Mouse (Mus musculus) stomach, embryonic 16.5 days (tissue): ENCODE results near the gene Kmt5c. TPM values are rescaled to one million over a fixed set of nuclear protein-coding genes. Genes with fewer than 3 reads are reported as not detected.
"Not testable (repeated sequence)": the region's sequence is repeated elsewhere in the genome, so short reads cannot be mapped to it uniquely, and the experiment has no call there.

Experiments used
- ATAC-seq: fragments of 200-750 bp; cut with Nextera tagmentation; 2 replicates; pipeline ENCODE4 v1.8.0; 2017; ENCODE audit warnings: moderate number of reproducible peaks, moderate TSS enrichment; ENCODE audit not compliant: insufficient read depth, low FRiP score
- H3K27ac ChIP-seq: fragments of 300-500 bp; sonication (generic); 2 replicates; pipeline ENCODE4 v1.5.1; 2014; ENCODE audit warnings: low read length
- H3K27me3 ChIP-seq: fragments of 300-500 bp; sonication (generic); 2 replicates; pipeline ENCODE4 v1.6.1; 2014; ENCODE audit warnings: low read length, control low read depth, mixed read lengths; ENCODE audit not compliant: control insufficient read depth, insufficient read depth
- H3K36me3 ChIP-seq: fragments of 300-500 bp; sonication (generic); 2 replicates; pipeline ENCODE4 v1.6.1; 2014; ENCODE audit warnings: low read length; ENCODE audit not compliant: control insufficient read depth, insufficient read depth
- H3K4me1 ChIP-seq: fragments of 300-500 bp; sonication (generic); 2 replicates; pipeline ENCODE4 v1.6.1; 2014; ENCODE audit warnings: low read length, control low read depth, mixed read lengths; ENCODE audit not compliant: control insufficient read depth, insufficient read depth
- H3K4me2 ChIP-seq: fragments of 300-500 bp; sonication (generic); 2 replicates; pipeline ENCODE4 v1.6.1; 2014; ENCODE audit warnings: low read depth, low read length, mixed read lengths
- H3K4me3 ChIP-seq: fragments of 300-500 bp; sonication (generic); replicated peaks from 2 replicates; pipeline ENCODE4 v1.5.1; 2014; ENCODE audit warnings: mild to moderate bottlenecking, low read length
- H3K9ac ChIP-seq: fragments of 300-500 bp; sonication (generic); 2 replicates; pipeline ENCODE4 v1.6.1; 2014; ENCODE audit warnings: low read length
- H3K9me3 ChIP-seq: fragments of 300-500 bp; sonication (generic); replicated peaks from 2 replicates; pipeline ENCODE4 v1.6.1; 2016; ENCODE audit warnings: low read length, control low read depth; ENCODE audit not compliant: control insufficient read depth
- WGBS: fragments of 180-500 bp; shearing (Covaris S2); extraction: QIAGEN DNeasy Blood & Tissue Kit; methylation state at CpG from one replicate; pipeline ENCODE4 v1.1.7; 2014; 5-methylcytosine and 5-hydroxymethylcytosine counted together
- polyA plus RNA-seq: library from polyadenylated mRNA; unstranded; fragments of >200 nt; fragmentation: Nextera tagmentation; extraction: Ambion mirVana; gene quantifications from 2 replicates; pipeline ENCODE4 v1.2.1, GENCODE M21; 2015

Kmt5c gene
- polyA plus RNA-seq, 1 experiment from 2014 or later, result 59.6 TPM

DNA sequence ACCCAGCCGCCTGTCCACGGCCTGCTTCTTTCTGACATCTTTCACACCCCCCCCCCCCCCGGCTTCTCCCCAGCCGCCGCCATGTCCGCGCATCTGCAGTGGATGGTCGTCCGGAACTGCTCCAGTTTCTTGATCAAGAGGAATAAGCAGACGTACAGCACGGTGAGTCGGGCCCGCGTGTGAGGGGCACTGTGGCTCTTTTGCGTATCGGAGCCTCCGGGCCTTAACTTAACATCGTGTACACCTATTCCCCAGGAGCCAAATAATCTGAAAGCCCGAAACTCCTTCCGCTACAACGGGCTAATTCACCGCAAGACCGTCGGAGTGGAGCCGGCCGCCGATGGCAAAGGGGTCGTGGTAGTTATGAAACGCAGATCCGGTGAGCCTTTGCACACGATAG is 53.3 kb downstream of the Kmt5c start:
- H3K9ac ChIP-seq, result peak overlapping the region; percentile 99
- peak overlapping the region; percentile 96 for H3K27ac ChIP-seq
- H3K36me3 ChIP-seq, result peaks cover 20% of the 10 kb centered on the region
- H3K4me3 ChIP-seq, result peak overlapping the region; percentile 96
- not testable (repeated sequence) for ATAC-seq, H3K27me3 ChIP-seq, H3K9me3 ChIP-seq
- H3K4me1 ChIP-seq, result peaks cover 20% of the 10 kb centered on the region
- H3K4me2 ChIP-seq, result peak overlapping the region; percentile 74
- under 1% methylated on average over 31 of the region's 31 CpGs for WGBS

DNA sequence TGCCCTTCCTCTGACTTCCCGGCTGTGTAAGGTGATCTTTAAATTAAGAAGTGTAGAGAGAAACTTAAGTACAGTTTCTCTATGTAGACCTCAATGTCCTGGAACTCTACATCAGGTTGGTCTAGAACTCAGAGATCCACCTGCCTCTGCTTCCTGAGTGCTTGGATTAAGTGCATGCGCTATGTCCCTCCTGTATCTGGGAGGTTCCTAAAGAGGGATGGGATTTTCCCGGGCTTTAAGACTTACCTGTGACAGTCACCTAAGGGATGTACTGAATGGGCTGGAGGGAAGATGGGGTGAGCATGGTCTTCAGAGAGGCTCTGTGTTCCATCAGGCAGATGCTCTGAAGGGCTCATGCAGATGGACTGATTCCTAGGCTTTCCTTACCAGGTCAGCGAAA is 53.8 kb downstream of the Kmt5c start:
- no peak for ATAC-seq

DNA sequence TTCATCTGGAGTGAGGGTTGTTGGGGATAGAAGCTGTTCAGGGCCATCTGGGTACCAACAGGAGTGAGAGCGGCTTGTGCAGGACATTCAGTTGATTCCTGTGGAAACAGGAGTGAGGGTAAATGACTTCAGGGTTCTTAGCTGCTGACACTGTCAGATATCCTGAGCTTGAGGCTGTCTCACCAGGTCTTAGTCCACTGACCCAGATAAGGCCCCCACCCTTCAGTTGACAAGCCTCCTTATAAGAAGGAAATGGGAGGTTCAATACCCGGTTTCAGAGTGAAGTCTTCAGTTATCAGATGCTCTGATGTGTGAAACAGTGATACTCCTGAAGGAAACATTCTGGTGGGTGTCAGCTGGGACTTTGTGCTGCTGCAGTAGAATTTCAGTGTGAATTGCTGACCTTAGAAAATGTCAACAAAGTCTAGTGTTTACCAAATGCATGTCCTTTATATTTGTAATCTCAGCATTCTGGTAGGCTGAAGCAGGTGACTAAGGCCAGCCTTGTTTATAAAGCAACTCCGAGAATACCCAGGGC is 54.8 kb downstream of the Kmt5c start:
- peak overlapping the region; percentile 74; the same call in 1 of the 2 replicates for H3K4me2 ChIP-seq
- peaks cover 20% of the 10 kb centered on the region for H3K36me3 ChIP-seq
- WGBS, result 70% methylated on average over 3 of the region's 3 CpGs
- H3K4me1 ChIP-seq, result peaks cover 16% of the 10 kb centered on the region; the same call in 1 of the 2 replicates
- H3K9me3 ChIP-seq, result no peaks in the 10 kb centered on the region
- H3K4me3 ChIP-seq, result no peak overlapping the region
- no peak for ATAC-seq
- no peak overlapping the region for H3K9ac ChIP-seq
- no peaks in the 10 kb centered on the region for H3K27me3 ChIP-seq
- no peak overlapping the region for H3K27ac ChIP-seq

More for the DNA sequence above, 53.8 kb downstream of the Kmt5c start:
- H3K9me3 ChIP-seq, result no peaks in the 10 kb centered on the region
- H3K27ac ChIP-seq, result peak overlapping the region; percentile 96
- H3K9ac ChIP-seq, result peak overlapping the region; percentile 99
- H3K36me3 ChIP-seq, result peaks cover 20% of the 10 kb centered on the region
- peak overlapping the region; percentile 96 for H3K4me3 ChIP-seq
- WGBS, result 33% methylated on average over 4 of the region's 4 CpGs
- H3K4me1 ChIP-seq, result peaks cover 16% of the 10 kb centered on the region; the same call in 1 of the 2 replicates
- peak overlapping the region; percentile 74 for H3K4me2 ChIP-seq
- no peaks in the 10 kb centered on the region for H3K27me3 ChIP-seq

DNA sequence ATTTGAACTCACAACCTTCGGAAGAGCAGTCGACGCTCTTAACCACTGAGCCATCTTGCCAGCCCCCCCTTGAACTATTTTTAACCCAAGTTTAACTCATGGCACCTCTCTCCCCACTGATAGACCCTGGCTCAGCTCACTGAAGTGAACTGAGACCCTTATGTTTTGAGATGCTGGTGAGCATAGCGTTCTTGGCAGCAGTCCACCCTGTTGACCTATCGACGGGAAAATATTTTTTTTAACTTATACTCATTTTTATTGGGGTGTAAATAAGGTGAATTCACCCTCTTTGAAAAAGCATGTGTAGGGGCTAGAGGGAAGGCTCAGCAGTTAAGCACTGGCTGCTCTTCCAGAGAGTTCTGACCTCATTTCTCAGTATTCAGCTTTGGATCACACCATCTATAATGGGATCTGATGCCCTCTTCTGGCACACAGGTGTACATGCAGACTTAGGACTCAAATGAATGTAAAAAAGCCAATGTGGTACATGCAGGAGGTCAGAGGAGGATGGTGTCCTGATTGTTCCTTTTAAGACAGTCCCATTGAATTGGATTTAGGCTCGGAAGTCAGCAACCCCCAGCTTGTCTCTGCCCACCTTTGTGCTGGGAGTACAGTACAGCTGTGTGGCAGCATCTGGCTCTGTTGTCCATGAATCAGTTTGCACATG is 56.0 kb downstream of the Kmt5c start:
- 67% methylated on average over 7 of the region's 7 CpGs for WGBS
- H3K4me1 ChIP-seq, result peaks cover 16% of the 10 kb centered on the region; the same call in 1 of the 2 replicates

More for the DNA sequence above, 56.0 kb downstream of the Kmt5c start:
- no peaks in the 10 kb centered on the region for H3K27me3 ChIP-seq
- H3K4me2 ChIP-seq, result no peak overlapping the region
- no peak overlapping the region for H3K9ac ChIP-seq
- no peak for ATAC-seq
- H3K9me3 ChIP-seq, result no peaks in the 10 kb centered on the region
- H3K36me3 ChIP-seq, result peaks cover 20% of the 10 kb centered on the region
- no peak overlapping the region for H3K4me3 ChIP-seq
- H3K27ac ChIP-seq, result no peak overlapping the region

Other genes with a start within 250 kb of the Kmt5c start
- gene Ppp1r12c, start 238.4 kb upstream of the Kmt5c start, polyA plus RNA-seq, result 20.3 and 22.3 TPM in 2 replicates
- gene Tnnt1, start 223.7 kb upstream of the Kmt5c start, polyA plus RNA-seq, result 26.7 and 111 TPM in 2 replicates
- gene Tnni3, start 215.9 kb upstream of the Kmt5c start, polyA plus RNA-seq, result 5.1 and 7.4 TPM in 2 replicates
- gene Dnaaf3, start 207.7 kb upstream of the Kmt5c start, polyA plus RNA-seq, result 2.2 TPM in 2 replicates
- gene Syt5, start 192.6 kb upstream of the Kmt5c start, polyA plus RNA-seq, result 8.5 TPM in 2 replicates
- 0.92 and 1.0 TPM in 2 replicates for gene Ptprh, start 136.1 kb upstream of the Kmt5c start, polyA plus RNA-seq
- 2.3 and 3.4 TPM in 2 replicates for gene Tmem86b, start 108.7 kb upstream of the Kmt5c start, polyA plus RNA-seq
- gene Ppp6r1, start 81.1 kb upstream of the Kmt5c start, polyA plus RNA-seq, result 2.8 and 3.8 TPM in 2 replicates
- 77.2 and 88.0 TPM in 2 replicates for gene Hspbp1, start 55.0 kb upstream of the Kmt5c start, polyA plus RNA-seq
- 0.86 and 0.88 TPM in 2 replicates for gene Brsk1, start 49.5 kb upstream of the Kmt5c start, polyA plus RNA-seq
- 0.76 and 0.90 TPM in 2 replicates for gene Tmem150b, start 14.9 kb upstream of the Kmt5c start, polyA plus RNA-seq
- gene Cox6b2, start 13.0 kb downstream of the Kmt5c start, polyA plus RNA-seq, result 61.4 and 70.0 TPM in 2 replicates
- gene Fam71e2, start 31.2 kb downstream of the Kmt5c start, polyA plus RNA-seq, result not detected in 2 replicates
- gene Il11, start 42.7 kb downstream of the Kmt5c start, polyA plus RNA-seq, result 0.22 and 0.26 TPM in 2 replicates
- gene Tmem190, start 42.8 kb downstream of the Kmt5c start, polyA plus RNA-seq, result 0.72 and 0.79 TPM in 2 replicates
- 21.2 and 21.7 TPM in 2 replicates for gene Tmem238, start 49.5 kb downstream of the Kmt5c start, polyA plus RNA-seq
- gene Rpl28, start 52.8 kb downstream of the Kmt5c start, polyA plus RNA-seq, result 255 and 322 TPM in 2 replicates
- gene Ube2s, start 72.5 kb downstream of the Kmt5c start, polyA plus RNA-seq, result 204 and 212 TPM in 2 replicates
- gene Shisa7, start 104.6 kb downstream of the Kmt5c start, polyA plus RNA-seq, result 0.26 and 0.49 TPM in 2 replicates
- 16.7 and 17.6 TPM in 2 replicates for gene Isoc2b, start 130.1 kb downstream of the Kmt5c start, polyA plus RNA-seq
- gene Isoc2a, start 137.0 kb downstream of the Kmt5c start, polyA plus RNA-seq, result 1.1 and 1.5 TPM in 2 replicates
- 0.10 TPM in 1 of 2 replicates, not detected in the other for gene Gm36210, start 166.4 kb downstream of the Kmt5c start, polyA plus RNA-seq
- 2.1 and 2.3 TPM in 2 replicates for gene Zfp628, start 175.1 kb downstream of the Kmt5c start, polyA plus RNA-seq
- gene Nat14, start 181.9 kb downstream of the Kmt5c start, polyA plus RNA-seq, result 3.0 and 4.0 TPM in 2 replicates
- gene Ssc5d, start 185.7 kb downstream of the Kmt5c start, polyA plus RNA-seq, result 3.4 and 3.5 TPM in 2 replicates
- 0.26 and 0.47 TPM in 2 replicates for gene Sbk2, start 224.3 kb downstream of the Kmt5c start, polyA plus RNA-seq
- gene Sbk3, start 231.1 kb downstream of the Kmt5c start, polyA plus RNA-seq, result 0.11 TPM in 1 of 2 replicates, not detected in the other